Mouse (Mus musculus) ES-Bruce4 (cell line): ENCODE measurements around the gene Sez6l. TPM values are rescaled to one million over a fixed set of nuclear protein-coding genes. Genes with fewer than 3 reads are reported as not detected.

ENCODE experiments used
- H3K27ac ChIP-seq: 2 replicates; pipeline ENCODE4 v1.5.1; 2012; ENCODE audit warnings: low read length, inconsistent platforms; ENCODE audit not compliant: insufficient read depth
- H3K27me3 ChIP-seq: 2 replicates; pipeline ENCODE4 v1.6.1; 2012; ENCODE audit warnings: mild to moderate bottlenecking, low read length, inconsistent platforms; ENCODE audit not compliant: control insufficient read depth, poor library complexity, insufficient read depth, severe bottlenecking
- H3K36me3 ChIP-seq: 2 replicates; pipeline ENCODE4 v1.6.1; 2012; ENCODE audit warnings: inconsistent platforms, mild to moderate bottlenecking, low read length, moderate library complexity; ENCODE audit not compliant: control insufficient read depth, poor library complexity, insufficient read depth, severe bottlenecking
- H3K4me1 ChIP-seq: one replicate; pipeline ENCODE4 v1.8.1; 2011; ENCODE audit warnings: low read length; ENCODE audit not compliant: control insufficient read depth, insufficient read depth
- H3K4me3 ChIP-seq: 2 replicates; pipeline ENCODE4 v1.5.1; 2011; ENCODE audit warnings: low read depth, mild to moderate bottlenecking, low read length
- H3K9ac ChIP-seq: 2 replicates; pipeline ENCODE4 v1.6.1; 2012; ENCODE audit warnings: low read depth, mild to moderate bottlenecking, inconsistent platforms; ENCODE audit not compliant: poor library complexity, severe bottlenecking
- H3K9me3 ChIP-seq: replicated peaks from 2 replicates; pipeline ENCODE4 v1.6.1; 2012; ENCODE audit warnings: mild to moderate bottlenecking, low read length, inconsistent platforms; ENCODE audit not compliant: control insufficient read depth, poor library complexity, insufficient read depth, severe bottlenecking
- CTCF ChIP-seq: IDR thresholded peaks from one replicate; pipeline ENCODE4 v1.8.1; 2011; ENCODE audit warnings: low read depth, low read length
- EP300 ChIP-seq: IDR thresholded peaks from 2 replicates; pipeline ENCODE4 v1.6.1; 2011; ENCODE audit warnings: low read depth, low read length; ENCODE audit not compliant: insufficient read depth
- POLR2A ChIP-seq: IDR thresholded peaks from one replicate; pipeline ENCODE4 v1.8.1; 2011; ENCODE audit warnings: low read length; ENCODE audit not compliant: insufficient read depth
- polyA plus RNA-seq: library from polyadenylated mRNA; stranded (reverse); fragments of >200 nt; gene quantifications from 2 replicates; pipeline ENCODE4 v1.2.4, GENCODE M21; 2011; ENCODE audit warnings: low read depth; ENCODE audit not compliant: missing spikeins, insufficient read depth, insufficient read length

The Sez6l gene
- polyA plus RNA-seq, 1 experiment, result 0.16 TPM

- H3K27me3 ChIP-seq, result no peaks in the 10 kb centered on the region
- H3K36me3 ChIP-seq, result no peaks in the 10 kb centered on the region
- H3K27ac ChIP-seq, result no peak overlapping the region
- no peak overlapping the region for H3K4me3 ChIP-seq
- H3K9ac ChIP-seq, result no peak overlapping the region
- TF ChIP-seq EP300 (no peak), POLR2A (no peak), CTCF (no peak)
- H3K9me3 ChIP-seq, result no peaks in the 10 kb centered on the region
- no peaks in the 10 kb centered on the region for H3K4me1 ChIP-seq
Measured at GRCm38 (mm10) chr5:112615946-112616617, 39.1 kb upstream of the Sez6l start.

GRCm38 (mm10) chr5:112607867-112608516 lies 31.0 kb upstream of the Sez6l start:
- TF ChIP-seq EP300 (no peak), POLR2A (no peak), CTCF (no peak)
- Histone ChIP-seq H3K4me1 (no peaks in the 10 kb centered on the region), H3K36me3 (no peaks in the 10 kb centered on the region), H3K9me3 (no peaks in the 10 kb centered on the region), H3K4me3 (no peak overlapping the region), H3K27me3 (no peaks in the 10 kb centered on the region), H3K27ac (no peak overlapping the region), H3K9ac (no peak overlapping the region)

GRCm38 (mm10) chr5:112607119-112607518 lies 30.1 kb upstream of the Sez6l start:
- no peak overlapping the region for H3K27ac ChIP-seq
- TF ChIP-seq POLR2A (no peak), CTCF (no peak), EP300 (no peak)
- H3K4me1 ChIP-seq, result no peaks in the 10 kb centered on the region

GRCm38 (mm10) chr5:112605371-112605770 lies 28.4 kb upstream of the Sez6l start:
- Histone ChIP-seq H3K36me3 (no peaks in the 10 kb centered on the region), H3K4me3 (no peak overlapping the region), H3K27ac (no peak overlapping the region), H3K27me3 (no peaks in the 10 kb centered on the region), H3K9me3 (no peaks in the 10 kb centered on the region), H3K9ac (no peak overlapping the region), H3K4me1 (no peaks in the 10 kb centered on the region)
- TF ChIP-seq CTCF (no peak), POLR2A (no peak), EP300 (no peak)

More at GRCm38 (mm10) chr5:112607119-112607518, 30.1 kb upstream of the Sez6l start:
- no peaks in the 10 kb centered on the region for H3K36me3 ChIP-seq
- H3K9ac ChIP-seq, result no peak overlapping the region
- no peaks in the 10 kb centered on the region for H3K27me3 ChIP-seq
- H3K4me3 ChIP-seq, result no peak overlapping the region
- no peaks in the 10 kb centered on the region for H3K9me3 ChIP-seq

- Histone ChIP-seq H3K36me3 (no peaks in the 10 kb centered on the region), H3K4me1 (no peaks in the 10 kb centered on the region), H3K4me3 (no peak overlapping the region), H3K27me3 (no peaks in the 10 kb centered on the region), H3K9me3 (no peaks in the 10 kb centered on the region), H3K9ac (no peak overlapping the region), H3K27ac (no peak overlapping the region)
- TF ChIP-seq POLR2A (no peak), CTCF (no peak), EP300 (no peak)
Measured at GRCm38 (mm10) chr5:112604251-112604650, 27.3 kb upstream of the Sez6l start.

GRCm38 (mm10) chr5:112603594-112603993 lies 26.6 kb upstream of the Sez6l start:
- Histone ChIP-seq H3K4me1 (no peaks in the 10 kb centered on the region), H3K9me3 (no peaks in the 10 kb centered on the region), H3K4me3 (no peak overlapping the region), H3K36me3 (no peaks in the 10 kb centered on the region), H3K27me3 (no peaks in the 10 kb centered on the region), H3K9ac (no peak overlapping the region), H3K27ac (no peak overlapping the region)
- no peak for TF ChIP-seq CTCF
- no peak for TF ChIP-seq POLR2A
- no peak for TF ChIP-seq EP300
